In genomic region chr7:90427006-90427405, GRCm38 (mm10) we compare ENCODE assay signal across 8 mouse cellular contexts. TPM values are rescaled to one million over a fixed set of nuclear protein-coding genes. Genes with fewer than 3 reads are reported as not detected.
DNase-seq lines count a peak whose midpoint lies in the region; ATAC-seq lines count a peak whose summit lies in the region.

No protein-coding gene starts in this region.

- H3K4me1 ChIP-seq in heart, embryonic 12.5 days (replicated peaks): 0 out of 2 replicates have a peak, but pooled peaks cover 4% of the 10 kb centered on the region
- H3K4me1 ChIP-seq in stomach, embryonic 14.5 days (ENCODE audit: control insufficient read depth, insufficient read depth, low read length): peaks cover 5% of the 10 kb centered on the region

- WGBS in heart, embryonic 12.5 days: 47% methylated on average over 9 of the region's 9 CpGs
- WGBS in stomach, embryonic 14.5 days: 51% methylated on average over 9 of the region's 9 CpGs

- H3K36me3 ChIP-seq in heart, embryonic 12.5 days: no peaks in the 10 kb centered on the region
- no peaks in the 10 kb centered on the region for H3K36me3 ChIP-seq in stomach, embryonic 14.5 days (ENCODE audit: control insufficient read depth, insufficient read depth, low read length)

- no peak for ATAC-seq in heart, embryonic 12.5 days (ENCODE audit: insufficient number of reproducible peaks, low FRiP score)
- ATAC-seq in stomach, embryonic 14.5 days (ENCODE audit: insufficient number of reproducible peaks, insufficient read depth, low FRiP score, low read depth): no peak
- no peak for ATAC-seq in megakaryocyte progenitor cell, adult 5-6 weeks (replicated peaks; ENCODE audit: poor library complexity)

- peak overlapping the region; percentile 49 for H3K4me3 ChIP-seq in heart, embryonic 12.5 days
- peak overlapping the region; percentile 22; the same call in 1 of the 2 replicates for H3K4me3 ChIP-seq in stomach, embryonic 14.5 days (ENCODE audit: low read depth, low read length)

- no peak overlapping the region for H3K27ac ChIP-seq in heart, embryonic 12.5 days (ENCODE audit: poor library complexity, severe bottlenecking)
- H3K27ac ChIP-seq in stomach, embryonic 14.5 days (ENCODE audit: low read length): no peak overlapping the region

- peak overlapping the region; percentile 85 for H3K4me2 ChIP-seq in heart, embryonic 12.5 days
- H3K4me2 ChIP-seq in stomach, embryonic 14.5 days (replicated peaks; ENCODE audit: low read depth, low read length): peak overlapping the region; percentile 53

- H3K27me3 ChIP-seq in heart, embryonic 12.5 days (replicated peaks): no peaks in the 10 kb centered on the region
- no peaks in the 10 kb centered on the region for H3K27me3 ChIP-seq in stomach, embryonic 14.5 days (ENCODE audit: control insufficient read depth, insufficient read depth, low read length)

- peak; percentile 26 for DNase-seq in urinary bladder, postnatal 14 days (ENCODE audit: low spot score)
- DNase-seq in urinary bladder, adult 2 months (ENCODE audit: low spot score): no peak
- DNase-seq in liver: peak; percentile 3
- no peak for DNase-seq in kidney, postnatal 10 days
- no peak for DNase-seq in right cerebral cortex, adult 18-20 months

- H3K9me3 ChIP-seq in heart, embryonic 12.5 days (replicated peaks): no peaks in the 10 kb centered on the region
- H3K9me3 ChIP-seq in stomach, embryonic 14.5 days (ENCODE audit: control insufficient read depth, low read depth, low read length): no peaks in the 10 kb centered on the region

- peak overlapping the region; percentile 71 for H3K9ac ChIP-seq in heart, embryonic 12.5 days
- no peak overlapping the region for H3K9ac ChIP-seq in stomach, embryonic 14.5 days (replicated peaks; ENCODE audit: low read depth, low read length)

RNA-seq across cellular contexts. Expression of gene Ccdc89, which starts 0.6 kb away (rescaled TPM):
- polyA plus RNA-seq in urinary bladder, adult 2 months (2012; rRNA removed): 0.73 and 0.90 TPM in 2 replicates
- polyA plus RNA-seq in heart, embryonic 12.5 days (2016; fragmentation: Nextera tagmentation; extraction: Ambion mirVana): 0.95 and 1.9 TPM in 2 replicates
- polyA plus RNA-seq in stomach, embryonic 14.5 days (2014; fragmentation: Nextera tagmentation; extraction: Ambion mirVana): 1.4 and 2.2 TPM in 2 replicates
- not detected in 2 replicates for total RNA-seq in megakaryocyte progenitor cell, adult 5-6 weeks (2015)
- total RNA-seq in megakaryocyte progenitor cell, adult 5-6 weeks (2017): 0.54 and 0.58 TPM in 2 replicates

RNA-seq across cellular contexts. Expression of gene Crebzf, which starts 15.5 kb away (rescaled TPM):
- polyA plus RNA-seq in urinary bladder, adult 2 months (2012; rRNA removed): 71.4 and 104 TPM in 2 replicates
- polyA plus RNA-seq in heart, embryonic 12.5 days (2016; fragmentation: Nextera tagmentation; extraction: Ambion mirVana): 38.7 and 39.5 TPM in 2 replicates
- 45.6 and 56.1 TPM in 2 replicates for polyA plus RNA-seq in stomach, embryonic 14.5 days (2014; fragmentation: Nextera tagmentation; extraction: Ambion mirVana)
- 104 and 106 TPM in 2 replicates for total RNA-seq in megakaryocyte progenitor cell, adult 5-6 weeks (2015)
- total RNA-seq in megakaryocyte progenitor cell, adult 5-6 weeks (2017): 55.0 and 76.4 TPM in 2 replicates

RNA-seq across cellular contexts. Expression of gene Tmem126a, which starts 30.0 kb away (rescaled TPM):
- 44.5 and 51.2 TPM in 2 replicates for polyA plus RNA-seq in urinary bladder, adult 2 months (2012; rRNA removed)
- 110 and 111 TPM in 2 replicates for polyA plus RNA-seq in heart, embryonic 12.5 days (2016; fragmentation: Nextera tagmentation; extraction: Ambion mirVana)
- 102 and 111 TPM in 2 replicates for polyA plus RNA-seq in stomach, embryonic 14.5 days (2014; fragmentation: Nextera tagmentation; extraction: Ambion mirVana)
- 68.0 and 68.4 TPM in 2 replicates for total RNA-seq in megakaryocyte progenitor cell, adult 5-6 weeks (2015)
- total RNA-seq in megakaryocyte progenitor cell, adult 5-6 weeks (2017): 28.2 and 42.1 TPM in 2 replicates

RNA-seq across cellular contexts. Expression of gene Tmem126b, which starts 48.8 kb away (rescaled TPM):
- polyA plus RNA-seq in urinary bladder, adult 2 months (2012; rRNA removed): 19.1 and 21.1 TPM in 2 replicates
- 28.8 and 29.2 TPM in 2 replicates for polyA plus RNA-seq in heart, embryonic 12.5 days (2016; fragmentation: Nextera tagmentation; extraction: Ambion mirVana)
- 32.7 and 34.3 TPM in 2 replicates for polyA plus RNA-seq in stomach, embryonic 14.5 days (2014; fragmentation: Nextera tagmentation; extraction: Ambion mirVana)
- total RNA-seq in megakaryocyte progenitor cell, adult 5-6 weeks (2015): 9.3 and 12.1 TPM in 2 replicates
- 11.3 and 12.8 TPM in 2 replicates for total RNA-seq in megakaryocyte progenitor cell, adult 5-6 weeks (2017)

RNA-seq across cellular contexts. Expression of gene Dlg2, which starts 49.5 kb away (rescaled TPM):
- 2.1 and 2.9 TPM in 2 replicates for polyA plus RNA-seq in urinary bladder, adult 2 months (2012; rRNA removed)
- 12.5 and 14.2 TPM in 2 replicates for polyA plus RNA-seq in heart, embryonic 12.5 days (2016; fragmentation: Nextera tagmentation; extraction: Ambion mirVana)
- polyA plus RNA-seq in stomach, embryonic 14.5 days (2014; fragmentation: Nextera tagmentation; extraction: Ambion mirVana): 5.1 and 8.6 TPM in 2 replicates
- 0.54 and 1.1 TPM in 2 replicates for total RNA-seq in megakaryocyte progenitor cell, adult 5-6 weeks (2015)
- total RNA-seq in megakaryocyte progenitor cell, adult 5-6 weeks (2017): 0.25 and 2.1 TPM in 2 replicates

Comparison
In these comparisons a context has a peak if more than half of its experiments do, and no peak if none do; other contexts are left out.
1. DNase-seq: peak in urinary bladder, postnatal 14 days (single experiment) and liver (single experiment); none in urinary bladder, adult 2 months (single experiment), kidney, postnatal 10 days (single experiment) and right cerebral cortex, adult 18-20 months (single experiment).